Comparison of ENCODE assay signal across 29 mouse cellular contexts in the genomic region with DNA sequence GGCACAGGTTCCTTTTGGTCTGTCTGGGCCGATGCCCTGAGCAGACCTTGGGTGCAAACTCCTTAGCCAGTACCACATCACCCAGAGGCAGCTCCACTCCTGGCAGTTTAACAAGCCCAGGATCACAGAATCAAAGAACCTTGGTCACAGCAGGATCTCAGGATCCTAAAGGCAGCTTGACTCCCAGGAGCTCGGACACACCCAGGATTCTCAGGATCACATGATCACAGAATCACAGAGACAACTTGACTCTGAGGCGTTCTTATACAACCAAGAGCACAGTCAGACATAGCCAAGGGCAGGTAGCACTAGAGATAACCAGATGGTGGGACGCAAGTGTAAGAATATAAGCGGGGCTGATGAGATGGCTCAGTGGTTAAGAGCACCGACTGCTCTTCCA.
DNase-seq lines count a peak whose midpoint lies in the region; ATAC-seq lines count a peak whose summit lies in the region.
"Had no signal": no experiment of that assay in that cellular context is flagged by ENCODE, and none has a peak within 500 bp of the region (broad histone marks: within the 10 kb centered on the region; RNA-seq: fewer than 3 reads in every experiment).

No protein-coding gene starts in this region.

- H3K9ac ChIP-seq in heart, embryonic 11.5 days (ENCODE audit: low read depth, low read length) = no peak overlapping the region
- H3K9ac ChIP-seq: embryonic facial prominence, embryonic 13.5 days; embryonic facial prominence, embryonic 15.5 days; forebrain, embryonic 12.5 days had no signal

- H3K36me3 ChIP-seq in heart, embryonic 11.5 days (ENCODE audit: control insufficient read depth, insufficient read depth, low read length) = no peaks in the 10 kb centered on the region
- H3K36me3 ChIP-seq: embryonic facial prominence, embryonic 15.5 days; forebrain, embryonic 10.5 days; forebrain, embryonic 12.5 days; G1E had no signal

- no peaks in the 10 kb centered on the region for H3K9me3 ChIP-seq in heart, embryonic 11.5 days (replicated peaks; ENCODE audit: control insufficient read depth, low read length)
- H3K9me3 ChIP-seq: embryonic facial prominence, embryonic 13.5 days; embryonic facial prominence, embryonic 15.5 days; forebrain, embryonic 10.5 days; forebrain, embryonic 12.5 days; G1E had no signal

- H3K27ac ChIP-seq in heart, embryonic 11.5 days (ENCODE audit: low read depth, low read length) = no peak overlapping the region
- H3K27ac ChIP-seq: embryonic facial prominence, embryonic 13.5 days; embryonic facial prominence, embryonic 15.5 days; forebrain, embryonic 10.5 days; forebrain, embryonic 12.5 days had no signal

- WGBS in heart, embryonic 11.5 days (ENCODE audit: insufficient replicate concordance) = 77% methylated on average over 6 of the region's 6 CpGs

- no peaks in the 10 kb centered on the region for H3K27me3 ChIP-seq in heart, embryonic 11.5 days (ENCODE audit: control insufficient read depth, insufficient read depth, low read length)
- H3K27me3 ChIP-seq: CH12.LX; embryonic facial prominence, embryonic 13.5 days; embryonic facial prominence, embryonic 15.5 days; forebrain, embryonic 12.5 days; Patski had no signal

- no peak overlapping the region for H3K4me2 ChIP-seq in heart, embryonic 11.5 days
- H3K4me2 ChIP-seq: embryonic facial prominence, embryonic 13.5 days; embryonic facial prominence, embryonic 15.5 days; forebrain, embryonic 12.5 days had no signal

- H3K4me1 ChIP-seq in heart, embryonic 11.5 days (ENCODE audit: control insufficient read depth, insufficient read depth, low read length) = no peaks in the 10 kb centered on the region
- H3K4me1 ChIP-seq: embryonic facial prominence, embryonic 13.5 days; embryonic facial prominence, embryonic 15.5 days had no signal

- no peak for ATAC-seq in heart, embryonic 11.5 days (replicated peaks; ENCODE audit: insufficient number of reproducible peaks, low FRiP score, low TSS enrichment)
- ATAC-seq: activated CD4-positive, CD25-positive, alpha-beta regulatory T cell, adult 4 months; CD4-positive, CD25-positive, alpha-beta regulatory T cell, adult 4 months; forebrain, embryonic 14.5 days; forebrain, embryonic 16.5 days; Patski had no signal

- no peak overlapping the region for H3K4me3 ChIP-seq in heart, embryonic 11.5 days (ENCODE audit: low read depth, low read length)
- H3K4me3 ChIP-seq: embryonic facial prominence, embryonic 13.5 days; embryonic facial prominence, embryonic 15.5 days; erythroblast, embryonic 14.5 days; forebrain, embryonic 10.5 days; forebrain, embryonic 12.5 days had no signal

- DNase-seq in heart, adult 11 months = peak; percentile 87
- DNase-seq in ES-CJ7 (ENCODE audit: low read depth, low spot score) (peak; percentile 57), R1 (ENCODE audit: low read depth, low spot score) (peak; percentile 79), ZHBTc4 (ENCODE audit: low read depth, low spot score) (peak; percentile 88)
- no peak for DNase-seq in T-cell, adult 2 months (ENCODE audit: low spot score)
- DNase-seq in heart, postnatal 4 days = no peak
- DNase-seq: adrenal gland, adult 8-10 months; adrenal gland, postnatal 14 days; adrenal gland, postnatal 36 days; B cell, adult 2 months; cerebellum, adult 11-12 months; cerebellum, adult 2 months; cerebellum, adult 9-11 months; cerebellum, postnatal 14 days; cerebellum, postnatal 36 days; embryo, embryonic 11 days had no signal

Comparison
In these comparisons a context has a peak if more than half of its experiments do, and no peak if none do; other contexts are left out.
1. DNase-seq: peak in heart, adult 11 months (single experiment), ES-CJ7 (single experiment), R1 (single experiment) and ZHBTc4 (single experiment); none in T-cell, adult 2 months (single experiment) and heart, postnatal 4 days (single experiment).